Mouse (Mus musculus) brain, embryonic 18.5 days (tissue): ENCODE data around the gene Ankle2.

Source experiments
- DNase-seq: peaks from one replicate; pipeline ENCODE4 v3.0.0-alpha.2; 2012; ENCODE audit warnings: low read depth, low spot score

Ankle2 gene

DNA sequence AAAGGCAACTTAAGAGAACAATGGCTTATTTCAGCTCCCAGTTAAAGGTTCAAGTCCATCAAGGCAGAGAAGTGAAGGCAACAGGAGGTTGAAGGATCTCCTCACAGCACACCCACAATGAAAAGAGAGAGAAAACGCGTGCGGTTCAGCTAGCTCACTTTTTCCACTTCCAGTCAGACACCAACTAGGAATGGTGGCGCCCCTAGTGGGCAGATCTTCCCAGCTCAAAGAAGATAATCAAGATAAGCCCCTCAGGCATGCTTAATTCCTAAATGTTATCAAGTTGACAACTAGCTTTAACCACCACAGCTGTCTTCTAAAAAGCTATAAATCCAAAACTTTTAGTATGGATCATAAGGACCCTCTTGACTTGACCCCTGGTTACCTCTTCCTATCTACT, 53.7 kb downstream of the Ankle2 start:
- no peak for DNase-seq

DNA sequence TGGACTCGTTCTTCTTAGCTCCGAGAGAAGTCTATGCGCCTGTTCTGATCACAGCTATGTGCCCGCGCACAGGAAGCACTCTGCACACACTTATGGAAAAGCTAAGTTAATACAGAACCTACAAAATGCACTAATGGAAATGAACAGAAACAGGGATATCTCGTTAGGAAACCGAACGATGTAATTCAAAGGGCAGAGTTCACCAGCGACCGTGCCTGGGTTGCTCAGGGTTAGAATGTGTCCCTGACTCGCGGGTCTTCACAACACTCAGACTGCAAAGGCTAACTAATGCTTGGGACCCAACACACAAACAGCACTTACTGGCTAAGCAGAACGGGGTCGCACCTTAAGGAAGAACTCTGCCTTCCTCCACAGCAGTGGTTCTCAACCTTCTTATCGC, 54.4 kb downstream of the Ankle2 start:
- no peak for DNase-seq

DNA sequence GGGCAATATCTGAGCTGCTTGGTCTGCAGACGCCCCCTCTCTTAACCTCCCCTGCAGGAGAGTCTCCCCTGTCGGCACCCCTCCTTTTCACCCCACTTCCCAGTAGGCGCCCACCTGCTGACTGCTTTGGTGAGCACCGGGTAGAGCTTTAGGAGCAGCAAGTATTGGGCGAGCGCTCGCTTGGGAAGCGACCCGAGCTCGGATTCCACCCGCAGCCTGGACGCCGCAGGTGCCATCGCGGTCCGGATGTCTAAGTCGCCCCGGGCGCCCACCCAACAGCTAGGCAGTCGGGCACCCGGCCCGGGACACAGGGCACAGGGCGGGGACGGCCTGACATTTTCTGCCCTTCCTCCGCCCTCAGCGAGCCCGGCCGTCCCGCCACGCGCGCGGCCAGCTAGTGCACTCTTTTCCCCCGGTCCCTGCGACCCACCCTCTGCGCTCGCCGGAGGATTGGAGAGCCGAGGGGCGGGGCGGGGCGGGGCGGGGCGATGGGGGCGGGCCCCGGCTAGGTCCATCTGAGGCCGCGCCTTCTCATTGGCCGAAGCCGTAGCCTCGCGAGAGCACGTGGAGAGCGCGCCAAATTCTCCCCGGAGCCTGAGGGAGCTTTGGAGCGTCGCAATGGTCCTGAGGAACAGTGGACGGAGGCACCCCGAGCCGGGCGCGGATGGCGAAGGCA, 55.1 kb downstream of the Ankle2 start, which contains the start of the genes Pxmp2 and Pole:
Gene Pxmp2 (minus strand): TSS at position 417 of the 676 bp plus-strand sequence.
Gene Pole (plus strand): TSS at position 537 of the 676 bp plus-strand sequence.
- peak; percentile 68 for DNase-seq

DNA sequence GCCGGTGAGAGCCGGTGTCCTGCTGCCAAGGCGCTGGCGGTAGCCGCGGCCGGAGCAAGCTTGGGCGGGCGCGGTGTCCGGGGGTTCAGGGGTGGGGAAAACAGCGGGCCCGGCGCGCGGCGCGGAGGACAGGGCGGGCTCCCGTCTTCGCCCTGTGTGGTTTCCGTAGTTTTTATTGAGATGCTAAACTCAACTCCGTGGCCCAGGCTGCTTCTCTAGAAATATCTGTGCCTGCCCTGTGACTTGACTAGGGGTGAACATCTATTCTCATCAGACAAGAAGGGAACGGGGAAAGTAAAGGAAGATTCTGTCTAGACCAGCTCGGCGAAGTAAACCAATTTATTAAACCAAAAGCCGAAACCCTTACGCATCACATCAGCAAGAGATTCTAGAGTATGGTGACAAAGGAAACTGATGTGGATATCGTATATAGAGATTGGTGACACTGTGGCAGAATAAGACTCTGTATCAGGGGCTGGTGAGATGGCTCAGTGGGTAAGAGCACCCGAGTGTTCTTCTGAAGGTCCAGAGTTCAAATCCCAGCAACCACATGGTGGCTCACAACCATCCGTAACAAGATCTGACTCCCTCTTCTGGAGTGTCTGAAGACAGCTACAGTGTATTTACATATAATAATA, 55.8 kb downstream of the Ankle2 start:
- DNase-seq = no peak

DNA sequence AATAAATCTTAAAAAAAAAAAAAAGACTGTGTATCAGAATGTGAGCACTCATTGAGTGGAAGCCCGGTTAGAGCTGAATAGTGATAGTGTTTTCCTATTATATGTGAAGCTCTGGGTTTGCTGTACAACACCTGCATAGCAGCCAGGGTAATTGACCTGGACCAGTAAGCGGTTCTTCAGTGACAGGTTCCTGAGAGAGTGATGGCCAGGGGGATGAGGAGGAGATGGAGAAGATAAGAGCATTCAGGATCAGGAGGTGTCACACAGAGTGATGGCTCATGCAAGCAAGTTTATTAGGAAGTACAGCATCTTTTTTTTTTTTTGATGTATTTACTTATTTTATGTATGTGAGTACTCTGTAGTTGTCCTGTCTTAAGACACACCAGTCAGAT, 56.3 kb downstream of the Ankle2 start:
- DNase-seq = no peak

DNA sequence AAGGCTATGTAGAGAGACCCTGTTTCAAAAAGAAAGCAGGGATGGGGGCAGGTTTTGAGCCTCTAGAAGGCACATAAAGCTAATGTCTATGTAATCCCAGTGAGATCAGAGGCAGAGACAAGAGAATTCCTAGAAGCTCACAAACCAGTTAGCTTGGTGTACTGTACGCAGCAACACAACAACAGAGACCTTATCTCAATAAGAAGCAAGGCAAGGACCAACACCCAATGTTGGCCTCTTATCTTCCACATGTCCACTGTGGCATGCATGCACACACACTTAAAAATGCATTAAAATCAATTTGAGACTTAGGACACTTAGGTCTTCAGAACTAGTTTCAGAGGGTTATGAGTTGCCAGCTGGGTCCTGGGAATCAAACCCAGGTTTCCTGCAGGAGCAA, 60.8 kb downstream of the Ankle2 start:
- no peak for DNase-seq

DNA sequence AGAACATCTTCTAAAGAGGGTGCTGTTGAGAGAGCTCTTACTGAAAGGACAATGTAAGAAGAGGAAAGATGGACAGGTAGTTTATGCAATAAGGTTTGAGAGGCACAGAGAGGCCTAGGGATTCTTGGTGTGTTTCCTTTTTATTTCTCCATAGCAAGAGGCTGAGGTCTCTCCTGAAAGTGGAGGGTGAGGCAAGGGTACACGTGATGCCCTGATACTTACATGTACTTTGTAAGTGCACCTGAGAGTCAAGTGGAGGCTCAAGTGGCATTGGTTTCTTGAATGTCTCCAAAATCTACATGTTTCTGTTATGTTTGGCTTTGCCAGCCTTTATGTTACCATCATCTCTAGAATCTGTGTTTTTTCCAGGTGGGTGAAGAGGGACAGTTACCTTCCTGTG, 65.8 kb downstream of the Ankle2 start:
- DNase-seq = no peak

DNA sequence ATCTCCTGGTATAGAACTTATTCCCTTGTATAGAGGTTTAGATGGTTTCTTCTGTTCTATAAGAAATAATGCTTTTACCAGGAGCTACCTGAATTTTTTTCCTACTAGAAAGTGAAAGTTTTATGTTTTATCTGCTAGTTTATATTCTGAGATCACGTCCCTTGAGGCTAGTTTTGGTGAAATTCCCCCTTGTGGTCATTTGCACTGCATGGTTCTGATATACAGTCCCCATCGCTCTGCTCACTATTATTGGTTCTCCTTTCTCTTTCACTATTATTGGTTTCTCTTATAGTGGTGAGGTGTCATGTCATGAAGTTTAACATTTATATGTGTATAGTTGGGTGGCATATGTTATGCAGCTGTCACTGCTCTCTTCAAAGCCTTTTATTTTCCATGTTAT, 69.8 kb downstream of the Ankle2 start:
- DNase-seq = no peak
